8 mouse cellular contexts compared by ENCODE assay signal in the genomic region with DNA sequence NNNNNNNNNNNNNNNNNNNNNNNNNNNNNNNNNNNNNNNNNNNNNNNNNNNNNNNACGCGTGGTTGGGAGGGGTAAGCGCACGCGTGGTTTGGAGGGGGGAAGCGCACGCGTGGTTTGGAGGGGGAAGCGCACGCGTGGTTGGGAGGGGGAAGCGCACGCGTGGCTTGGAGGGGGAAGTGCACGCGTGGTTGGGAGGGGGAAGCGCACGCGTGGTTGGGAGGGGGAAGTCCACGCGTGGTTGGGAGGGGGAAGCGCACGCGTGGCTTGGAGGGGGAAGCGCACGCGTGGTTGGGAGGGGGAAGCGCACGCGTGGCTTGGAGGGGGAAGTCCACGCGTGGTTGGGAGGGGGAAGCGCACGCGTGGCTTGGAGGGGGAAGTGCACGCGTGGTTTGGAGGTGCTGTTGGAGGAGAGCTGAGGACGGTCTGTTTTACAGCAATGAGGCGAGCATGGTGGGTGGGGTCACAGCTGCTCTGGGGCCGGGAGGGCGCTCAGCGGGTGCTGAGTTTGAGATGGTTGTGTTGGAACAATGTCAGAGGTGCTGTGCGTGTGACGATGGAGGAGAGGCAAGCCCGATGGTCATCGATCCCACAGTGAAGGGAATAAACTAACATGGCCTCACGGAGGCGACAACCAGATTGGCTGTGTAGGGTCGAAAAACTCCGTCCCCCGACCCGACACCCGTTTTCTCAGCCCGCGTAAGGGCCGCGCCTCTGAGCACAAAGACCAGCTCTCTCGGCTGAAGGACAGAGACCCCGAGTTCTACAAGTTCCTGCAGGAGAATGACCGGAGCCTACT. TPM values are rescaled to one million over a fixed set of nuclear protein-coding genes. Genes with fewer than 3 reads are reported as not detected.
DNase-seq lines count a peak whose midpoint lies in the region; ATAC-seq and TF ChIP-seq lines count a peak whose summit lies in the region.

No protein-coding gene starts in this region.

- no peak for ATAC-seq in kidney, embryonic 16.5 days (ENCODE audit: low FRiP score, low TSS enrichment)
- no peak for ATAC-seq in hindbrain, embryonic 12.5 days (ENCODE audit: low FRiP score)

- H3K36me3 ChIP-seq in kidney, embryonic 16.5 days (ENCODE audit: insufficient read depth, low read length): peaks cover 52% of the 10 kb centered on the region
- H3K36me3 ChIP-seq in hindbrain, embryonic 12.5 days: peaks cover 50% of the 10 kb centered on the region
- H3K36me3 ChIP-seq in midbrain, embryonic 10.5 days: peaks cover 67% of the 10 kb centered on the region

- H3K4me1 ChIP-seq in kidney, embryonic 16.5 days (ENCODE audit: insufficient read depth, low read length): peaks cover 17% of the 10 kb centered on the region
- H3K4me1 ChIP-seq in bone marrow macrophage, adult 2 months (ENCODE audit: control insufficient read depth, insufficient read depth, low read length): no peaks in the 10 kb centered on the region; the same call in 1 of the 2 replicates
- H3K4me1 ChIP-seq in hindbrain, embryonic 12.5 days: peaks cover 21% of the 10 kb centered on the region
- peaks cover 27% of the 10 kb centered on the region for H3K4me1 ChIP-seq in midbrain, embryonic 10.5 days

- H3K27me3 ChIP-seq in kidney, embryonic 16.5 days (ENCODE audit: insufficient read depth, low read length): no peaks in the 10 kb centered on the region
- H3K27me3 ChIP-seq in hindbrain, embryonic 12.5 days: no peaks in the 10 kb centered on the region
- H3K27me3 ChIP-seq in midbrain, embryonic 10.5 days (ENCODE audit: low read depth, poor library complexity, severe bottlenecking): no peaks in the 10 kb centered on the region

- WGBS in kidney, embryonic 16.5 days: 26% methylated on average over 53 of the region's 60 CpGs
- 23% methylated on average over 58 of the region's 60 CpGs for WGBS in hindbrain, embryonic 12.5 days
- 26% methylated on average over 58 of the region's 60 CpGs for WGBS in midbrain, embryonic 10.5 days

- no peak for TF ChIP-seq POLR2A in bone marrow macrophage, adult 2 months (IDR thresholded peaks at IDR 0.05; ENCODE audit: borderline replicate concordance, low read depth, low read length)

- peak overlapping the region; percentile 93 for H3K4me2 ChIP-seq in kidney, embryonic 16.5 days (replicated peaks; ENCODE audit: low read depth, low read length)
- H3K4me2 ChIP-seq in hindbrain, embryonic 12.5 days (replicated peaks): peak overlapping the region; percentile 85

- H3K27ac ChIP-seq in kidney, embryonic 16.5 days (ENCODE audit: low read length): no peak overlapping the region; the same call in 1 of the 2 replicates
- H3K27ac ChIP-seq in bone marrow macrophage, adult 2 months (ENCODE audit: insufficient read depth, low read depth, low read length): peak overlapping the region; percentile 99
- H3K27ac ChIP-seq in hindbrain, embryonic 12.5 days: no peak overlapping the region
- peak overlapping the region; percentile 93 for H3K27ac ChIP-seq in midbrain, embryonic 10.5 days (replicated peaks)

- no peak for DNase-seq in kidney, postnatal 10 days
- peak; percentile 45 for DNase-seq in midbrain, embryonic 10.5 days (ENCODE audit: low spot score)
- DNase-seq in adrenal gland, adult 2 months: no peak
- DNase-seq in natural killer cell, adult 2 months (ENCODE audit: low spot score in 2 of 2): no peak
- no peak for DNase-seq in frontal cortex, adult 2 months (ENCODE audit: extremely low spot score in 1 of 2, low spot score in 1 of 2)

- peak overlapping the region; percentile 94 for H3K4me3 ChIP-seq in kidney, embryonic 16.5 days (ENCODE audit: low read length)
- H3K4me3 ChIP-seq in bone marrow macrophage, adult 2 months (ENCODE audit: insufficient read depth, low read length): peak overlapping the region; percentile 95
- peak overlapping the region; percentile 75 for H3K4me3 ChIP-seq in hindbrain, embryonic 12.5 days
- H3K4me3 ChIP-seq in midbrain, embryonic 10.5 days: peak overlapping the region; percentile 94

- H3K9ac ChIP-seq in kidney, embryonic 16.5 days (replicated peaks; ENCODE audit: low read length): peak overlapping the region; percentile 80
- H3K9ac ChIP-seq in hindbrain, embryonic 12.5 days: peak overlapping the region; percentile 47; the same call in 1 of the 2 replicates

- no peak for TF ChIP-seq CTCF in bone marrow macrophage, adult 2 months (IDR thresholded peaks at IDR 0.05; ENCODE audit: low read depth, low read length)

- H3K9me3 ChIP-seq in kidney, embryonic 16.5 days (ENCODE audit: low read length): no peaks in the 10 kb centered on the region
- H3K9me3 ChIP-seq in hindbrain, embryonic 12.5 days (replicated peaks): no peaks in the 10 kb centered on the region
- H3K9me3 ChIP-seq in midbrain, embryonic 10.5 days (replicated peaks): no peaks in the 10 kb centered on the region

RNA-seq across cellular contexts. Expression of gene Noc2l, which starts 1.0 kb away (rescaled TPM):
- 70.2 and 81.1 TPM in 2 replicates for polyA plus RNA-seq in kidney, embryonic 16.5 days (2015; fragmentation: Nextera tagmentation; extraction: Ambion mirVana)
- polyA plus RNA-seq in bone marrow macrophage, adult 2 months (2012; ENCODE audit: insufficient read depth, insufficient read length, missing spikeins): 45.2 and 46.3 TPM in 2 replicates
- 71.1 and 76.7 TPM in 2 replicates for polyA plus RNA-seq in hindbrain, embryonic 12.5 days (2016; fragmentation: Nextera tagmentation; extraction: Ambion mirVana)
- 96.8 and 109 TPM in 2 replicates for polyA plus RNA-seq in midbrain, embryonic 10.5 days (2016; fragmentation: Nextera tagmentation; extraction: Ambion mirVana)
- 10 to 100 TPM; 42.6 to 47.2 TPM for total RNA-seq in adrenal gland, adult 2 months (2021)
- polyA plus RNA-seq in adrenal gland, adult 2 months (2012; rRNA removed): 46.6 and 60.3 TPM in 2 replicates
- 93.4 and 96.7 TPM in 2 replicates for polyA plus RNA-seq in frontal cortex, adult 2 months (2012; rRNA removed)

RNA-seq across cellular contexts. Expression of gene Plekhn1, which starts 2.2 kb away (rescaled TPM):
- 22.3 and 24.1 TPM in 2 replicates for polyA plus RNA-seq in kidney, embryonic 16.5 days (2015; fragmentation: Nextera tagmentation; extraction: Ambion mirVana)
- polyA plus RNA-seq in bone marrow macrophage, adult 2 months (2012; ENCODE audit: insufficient read depth, insufficient read length, missing spikeins): 41.6 and 44.9 TPM in 2 replicates
- polyA plus RNA-seq in hindbrain, embryonic 12.5 days (2016; fragmentation: Nextera tagmentation; extraction: Ambion mirVana): 29.0 and 30.5 TPM in 2 replicates
- polyA plus RNA-seq in midbrain, embryonic 10.5 days (2016; fragmentation: Nextera tagmentation; extraction: Ambion mirVana): 23.2 and 24.4 TPM in 2 replicates
- 10 to 100 TPM; 18.7 to 23.9 TPM for total RNA-seq in adrenal gland, adult 2 months (2021)
- 62.2 and 69.6 TPM in 2 replicates for polyA plus RNA-seq in adrenal gland, adult 2 months (2012; rRNA removed)
- 79.0 and 85.8 TPM in 2 replicates for polyA plus RNA-seq in frontal cortex, adult 2 months (2012; rRNA removed)

RNA-seq across cellular contexts. Expression of gene Samd11, which starts 18.6 kb away (rescaled TPM):
- 0.39 and 0.69 TPM in 2 replicates for polyA plus RNA-seq in kidney, embryonic 16.5 days (2015; fragmentation: Nextera tagmentation; extraction: Ambion mirVana)
- 0.36 TPM in 1 of 2 replicates, not detected in the other for polyA plus RNA-seq in bone marrow macrophage, adult 2 months (2012; ENCODE audit: insufficient read depth, insufficient read length, missing spikeins)
- 3.0 and 3.9 TPM in 2 replicates for polyA plus RNA-seq in hindbrain, embryonic 12.5 days (2016; fragmentation: Nextera tagmentation; extraction: Ambion mirVana)
- polyA plus RNA-seq in midbrain, embryonic 10.5 days (2016; fragmentation: Nextera tagmentation; extraction: Ambion mirVana): 2.2 and 2.8 TPM in 2 replicates
- total RNA-seq in adrenal gland, adult 2 months (2021): 1 to 10 TPM; 1.7 to 2.2 TPM
- 2.2 and 2.9 TPM in 2 replicates for polyA plus RNA-seq in adrenal gland, adult 2 months (2012; rRNA removed)
- polyA plus RNA-seq in frontal cortex, adult 2 months (2012; rRNA removed): 2.7 and 3.8 TPM in 2 replicates

RNA-seq across cellular contexts. Expression of gene Perm1, which starts 21.2 kb away (rescaled TPM):
- 0.70 and 0.90 TPM in 2 replicates for polyA plus RNA-seq in kidney, embryonic 16.5 days (2015; fragmentation: Nextera tagmentation; extraction: Ambion mirVana)
- not detected in 2 replicates for polyA plus RNA-seq in bone marrow macrophage, adult 2 months (2012; ENCODE audit: insufficient read depth, insufficient read length, missing spikeins)
- 2.3 and 2.6 TPM in 2 replicates for polyA plus RNA-seq in hindbrain, embryonic 12.5 days (2016; fragmentation: Nextera tagmentation; extraction: Ambion mirVana)
- polyA plus RNA-seq in midbrain, embryonic 10.5 days (2016; fragmentation: Nextera tagmentation; extraction: Ambion mirVana): 1.1 and 1.3 TPM in 2 replicates
- 10 to 100 TPM in 1 of 2 experiments, 1 to 10 TPM in 1; 3.9 to 10.2 TPM for total RNA-seq in adrenal gland, adult 2 months (2021)
- polyA plus RNA-seq in adrenal gland, adult 2 months (2012; rRNA removed): 2.4 and 2.6 TPM in 2 replicates
- polyA plus RNA-seq in frontal cortex, adult 2 months (2012; rRNA removed): 0.92 and 0.96 TPM in 2 replicates

RNA-seq across cellular contexts. Expression of gene AW011738, which starts 33.7 kb away (rescaled TPM):
- polyA plus RNA-seq in kidney, embryonic 16.5 days (2015; fragmentation: Nextera tagmentation; extraction: Ambion mirVana): 8.1 and 8.7 TPM in 2 replicates
- 1.2 and 1.6 TPM in 2 replicates for polyA plus RNA-seq in bone marrow macrophage, adult 2 months (2012; ENCODE audit: insufficient read depth, insufficient read length, missing spikeins)
- polyA plus RNA-seq in hindbrain, embryonic 12.5 days (2016; fragmentation: Nextera tagmentation; extraction: Ambion mirVana): 7.0 and 7.6 TPM in 2 replicates
- 5.1 and 6.5 TPM in 2 replicates for polyA plus RNA-seq in midbrain, embryonic 10.5 days (2016; fragmentation: Nextera tagmentation; extraction: Ambion mirVana)
- total RNA-seq in adrenal gland, adult 2 months (2021): 1 to 10 TPM; 2.7 to 7.2 TPM
- polyA plus RNA-seq in adrenal gland, adult 2 months (2012; rRNA removed): 1.7 and 2.6 TPM in 2 replicates
- polyA plus RNA-seq in frontal cortex, adult 2 months (2012; rRNA removed): 5.2 and 5.4 TPM in 2 replicates

Comparison
In these comparisons a context has a peak if more than half of its experiments do, and no peak if none do; other contexts are left out.
1. H3K27ac ChIP-seq: peak in bone marrow macrophage, adult 2 months (single experiment) and midbrain, embryonic 10.5 days (single experiment); none in kidney, embryonic 16.5 days (single experiment) and hindbrain, embryonic 12.5 days (single experiment).
2. Peak in every context shown above with its lines, with median percentiles within 50 percentile points of each other: H3K4me3 ChIP-seq.